ENCODE assay signal across 25 mouse cellular contexts in genomic region chr14:98002021-98002680, GRCm38 (mm10).
A peak's percentile ranks its signal among the peaks of the same experiment; 100 is the strongest.
DNase-seq lines count a peak whose midpoint lies in the region; ATAC-seq and TF ChIP-seq lines count a peak whose summit lies in the region.
"Had no signal": no experiment of that assay in that cellular context is flagged by ENCODE, and none has a peak within 500 bp of the region (broad histone marks: within the 10 kb centered on the region; RNA-seq: fewer than 3 reads in every experiment).

No protein-coding gene starts in this region.

- no peak for DNase-seq in frontal cortex, postnatal 14 days (ENCODE audit: low spot score in 2 of 2)
- peak; percentile 30 to 66 for DNase-seq in heart, adult 9 months (ENCODE audit: low spot score in 2 of 2)
- DNase-seq in heart, postnatal 4 days, result no peak
- peak; percentile 53 for DNase-seq in lung, embryonic 14.5 days
- no peak for DNase-seq in lung, postnatal 0 days (ENCODE audit: low spot score)
- no peak for DNase-seq in left cerebral cortex, adult 8-10 months (ENCODE audit: low spot score in 2 of 2)
- DNase-seq: adrenal gland, adult 8-10 months; cerebellum, adult 11 months; cerebellum, adult 9-10 months; cerebellum, postnatal 36 days; kidney, adult 9 months; kidney, postnatal 10 days; midbrain, embryonic 14.5 days; thymus, postnatal 14 days had no signal

- TF ChIP-seq CTCF in lung, embryonic 14.5 days (IDR thresholded peaks at IDR 0.05; ENCODE audit: low read depth), result no peak
- no peak for TF ChIP-seq CTCF in lung, postnatal 0 days (IDR thresholded peaks at IDR 0.05)

- no peak overlapping the region for H3K9ac ChIP-seq in lung, embryonic 14.5 days
- H3K9ac ChIP-seq in lung, postnatal 0 days (replicated peaks; ENCODE audit: low read depth), result no peak overlapping the region
- H3K9ac ChIP-seq: forebrain, embryonic 13.5 days; heart, embryonic 12.5 days; hindbrain, embryonic 13.5 days; limb, embryonic 12.5 days; liver, embryonic 15.5 days; lung, embryonic 15.5 days; stomach, embryonic 15.5 days had no signal

- no peaks in the 10 kb centered on the region for H3K9me3 ChIP-seq in lung, embryonic 14.5 days (ENCODE audit: low read depth, low read length)
- no peaks in the 10 kb centered on the region for H3K9me3 ChIP-seq in lung, postnatal 0 days (ENCODE audit: low read length)
- H3K9me3 ChIP-seq: forebrain, embryonic 13.5 days; heart, embryonic 12.5 days; hindbrain, embryonic 13.5 days; limb, embryonic 12.5 days; liver, embryonic 15.5 days; lung, embryonic 15.5 days; stomach, embryonic 15.5 days had no signal

- peak; percentile 67; the same call in 1 of the 2 replicates for ATAC-seq in frontal cortex, adult (ENCODE audit: low TSS enrichment)
- ATAC-seq in lung, embryonic 14.5 days (ENCODE audit: insufficient read depth), result no peak
- ATAC-seq in lung, postnatal 0 days, result no peak
- ATAC-seq: forebrain, embryonic 13.5 days; intestine, postnatal 0 days had no signal

- TF ChIP-seq EP300 in lung, postnatal 0 days (IDR thresholded peaks at IDR 0.05), result no peak

- H3K4me2 ChIP-seq in lung, embryonic 14.5 days, result no peak overlapping the region
- H3K4me2 ChIP-seq in lung, postnatal 0 days (replicated peaks; ENCODE audit: low read depth, low read length), result no peak overlapping the region
- H3K4me2 ChIP-seq: forebrain, embryonic 13.5 days; heart, embryonic 12.5 days; hindbrain, embryonic 13.5 days; limb, embryonic 12.5 days; liver, embryonic 15.5 days; lung, embryonic 15.5 days; stomach, embryonic 15.5 days had no signal

- no peak overlapping the region for H3K4me3 ChIP-seq in lung, embryonic 14.5 days (ENCODE audit: low read depth, low read length)
- no peak overlapping the region for H3K4me3 ChIP-seq in lung, postnatal 0 days (ENCODE audit: low read depth, low read length)
- H3K4me3 ChIP-seq: forebrain, embryonic 13.5 days; heart, embryonic 12.5 days; hindbrain, embryonic 13.5 days; limb, embryonic 12.5 days; liver, embryonic 15.5 days; lung, embryonic 15.5 days; stomach, embryonic 15.5 days had no signal

- no peaks in the 10 kb centered on the region for H3K27me3 ChIP-seq in lung, embryonic 14.5 days (ENCODE audit: insufficient read depth, low read length)
- H3K27me3 ChIP-seq in lung, postnatal 0 days (replicated peaks; ENCODE audit: insufficient read depth, low read length), result no peaks in the 10 kb centered on the region
- H3K27me3 ChIP-seq: CH12.LX; forebrain, embryonic 13.5 days; heart, embryonic 12.5 days; hindbrain, embryonic 13.5 days; limb, embryonic 12.5 days; liver, embryonic 15.5 days; lung, embryonic 15.5 days; stomach, embryonic 15.5 days had no signal

- no peaks in the 10 kb centered on the region for H3K36me3 ChIP-seq in lung, embryonic 14.5 days (ENCODE audit: insufficient read depth)
- H3K36me3 ChIP-seq in lung, postnatal 0 days (ENCODE audit: insufficient read depth, low read length), result no peaks in the 10 kb centered on the region
- H3K36me3 ChIP-seq: heart, embryonic 12.5 days; hindbrain, embryonic 13.5 days; limb, embryonic 12.5 days; liver, embryonic 15.5 days; lung, embryonic 15.5 days; stomach, embryonic 15.5 days had no signal

- H3K4me1 ChIP-seq in lung, embryonic 14.5 days (ENCODE audit: insufficient read depth), result no peaks in the 10 kb centered on the region
- no peaks in the 10 kb centered on the region for H3K4me1 ChIP-seq in lung, postnatal 0 days (ENCODE audit: insufficient read depth, low read depth, low read length)
- H3K4me1 ChIP-seq: forebrain, embryonic 13.5 days; heart, embryonic 12.5 days; hindbrain, embryonic 13.5 days; liver, embryonic 15.5 days; lung, embryonic 15.5 days; stomach, embryonic 15.5 days had no signal

- no peak overlapping the region; the same call in 1 of the 2 replicates for H3K27ac ChIP-seq in lung, embryonic 14.5 days (ENCODE audit: low read depth)
- no peak overlapping the region for H3K27ac ChIP-seq in lung, postnatal 0 days (ENCODE audit: low read length)
- H3K27ac ChIP-seq: forebrain, embryonic 13.5 days; hindbrain, embryonic 13.5 days; limb, embryonic 12.5 days; liver, embryonic 15.5 days; lung, embryonic 15.5 days; macrophage; stomach, embryonic 15.5 days had no signal

- WGBS in lung, embryonic 14.5 days, result 50% methylated on average over 1 of the region's 1 CpGs
- 40% methylated on average over 1 of the region's 1 CpGs for WGBS in lung, postnatal 0 days

Comparison
In these comparisons a context has a peak if more than half of its experiments do, and no peak if none do; other contexts are left out.
1. DNase-seq: peak in heart, adult 9 months (2 of 2) and lung, embryonic 14.5 days (single experiment); none in frontal cortex, postnatal 14 days (0 of 2), heart, postnatal 4 days (single experiment), lung, postnatal 0 days (single experiment) and left cerebral cortex, adult 8-10 months (0 of 2).